ENCODE assay signal across 20 mouse cellular contexts in the genomic region with DNA sequence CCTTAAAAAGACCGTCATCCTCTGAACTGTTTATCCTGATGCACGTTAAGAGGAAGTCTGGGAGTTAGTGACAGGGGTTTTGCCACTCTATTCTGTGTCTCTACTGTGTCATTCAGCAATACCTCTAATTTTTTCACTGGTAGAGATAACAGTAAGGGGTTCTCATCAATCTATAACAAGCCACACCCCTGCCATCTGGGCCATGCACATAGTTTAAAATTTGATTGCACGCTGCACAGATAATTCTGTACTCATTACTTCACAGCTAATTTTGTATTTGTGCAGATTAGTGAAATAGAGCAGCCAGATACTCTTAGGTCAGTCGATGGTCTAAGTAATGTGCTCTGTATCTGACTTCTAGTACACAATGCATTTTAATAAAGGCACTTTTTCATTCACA.
"Had no signal": no experiment of that assay in that cellular context is flagged by ENCODE, and none has a peak within 500 bp of the region (broad histone marks: within the 10 kb centered on the region; RNA-seq: fewer than 3 reads in every experiment).

No protein-coding gene starts in this region.

- H3K9me3 ChIP-seq: kidney, embryonic 15.5 days; limb, embryonic 12.5 days; limb, embryonic 15.5 days; lung, embryonic 15.5 days; megakaryocyte, embryonic 14.5 days; stomach, embryonic 15.5 days had no signal

- H3K27me3 ChIP-seq: kidney, embryonic 15.5 days; limb, embryonic 12.5 days; limb, embryonic 15.5 days; lung, embryonic 15.5 days; megakaryocyte, embryonic 14.5 days; stomach, embryonic 15.5 days had no signal

- H3K36me3 ChIP-seq: kidney, embryonic 15.5 days; limb, embryonic 12.5 days; limb, embryonic 15.5 days; lung, embryonic 15.5 days; stomach, embryonic 15.5 days had no signal

- H3K4me3 ChIP-seq: kidney, embryonic 15.5 days; left cerebral cortex, adult 2 months; limb, embryonic 12.5 days; limb, embryonic 15.5 days; lung, embryonic 15.5 days; megakaryocyte, embryonic 14.5 days; stomach, embryonic 15.5 days had no signal

- DNase-seq: kidney, adult 11 months; kidney, adult 8-10 months; kidney, postnatal 10 days; kidney, postnatal 36 days; layer of hippocampus, postnatal 36 days; lung, adult 18-20 months; lung, postnatal 10 days; lung, postnatal 36 days; midbrain, embryonic 14.5 days; right cerebral cortex, postnatal 25 days; spleen, adult 18-20 months; thymus, postnatal 25 days had no signal

- H3K4me2 ChIP-seq: kidney, embryonic 15.5 days; limb, embryonic 12.5 days; limb, embryonic 15.5 days; lung, embryonic 15.5 days; midbrain, embryonic 11.5 days; stomach, embryonic 15.5 days had no signal

- H3K9ac ChIP-seq: kidney, embryonic 15.5 days; limb, embryonic 12.5 days; limb, embryonic 15.5 days; lung, embryonic 15.5 days; stomach, embryonic 15.5 days had no signal

- H3K27ac ChIP-seq: kidney, embryonic 15.5 days; left cerebral cortex, adult 2 months; limb, embryonic 12.5 days; limb, embryonic 15.5 days; lung, embryonic 15.5 days; stomach, embryonic 15.5 days had no signal

- H3K4me1 ChIP-seq: limb, embryonic 12.5 days; limb, embryonic 15.5 days; lung, embryonic 15.5 days; megakaryocyte, embryonic 14.5 days; stomach, embryonic 15.5 days had no signal
